Mouse (Mus musculus): ENCODE results near the gene Gm21083. TPM values are rescaled to one million over a fixed set of nuclear protein-coding genes. Genes with fewer than 3 reads are reported as not detected.
"Not testable (repeated sequence)": the region's sequence is repeated elsewhere in the genome, so short reads cannot be mapped to it uniquely, and the experiment has no call there.

The Gm21083 gene
- polyA plus RNA-seq (2014; fragmentation: Nextera tagmentation; extraction: Ambion mirVana): not detected in 2 replicates

GRCm38 (mm10) chr5:15577033-15577432 is at the start of gene Gm21083:
TSS of gene Gm21083 (plus strand) at chr5:15577333.
- not testable (repeated sequence) for H3K9me3 ChIP-seq (ENCODE audit: control insufficient read depth, low read length); H3K4me2 ChIP-seq (ENCODE audit: low read depth, severe bottlenecking); DNase-seq (ENCODE audit: low spot score); H3K27me3 ChIP-seq (ENCODE audit: control insufficient read depth, insufficient read depth, low read length); H3K4me1 ChIP-seq (ENCODE audit: control insufficient read depth, insufficient read depth, low read length); H3K27ac ChIP-seq (replicated peaks; ENCODE audit: low read depth, low read length); H3K9ac ChIP-seq (ENCODE audit: low read length); ATAC-seq (ENCODE audit: insufficient number of reproducible peaks, low FRiP score, low TSS enrichment, low read depth); H3K36me3 ChIP-seq (ENCODE audit: control insufficient read depth, insufficient read depth, low read length); H3K4me3 ChIP-seq (ENCODE audit: low read depth, low read length)
- WGBS: no CpG with 5 or more reads among the region's 1 CpGs

- H3K4me1 ChIP-seq (ENCODE audit: control insufficient read depth, insufficient read depth, low read length); H3K9ac ChIP-seq (ENCODE audit: low read length); H3K27ac ChIP-seq (replicated peaks; ENCODE audit: low read depth, low read length); H3K36me3 ChIP-seq (ENCODE audit: control insufficient read depth, insufficient read depth, low read length); H3K27me3 ChIP-seq (ENCODE audit: control insufficient read depth, insufficient read depth, low read length); H3K4me2 ChIP-seq (ENCODE audit: low read depth, severe bottlenecking); H3K4me3 ChIP-seq (ENCODE audit: low read depth, low read length); H3K9me3 ChIP-seq (ENCODE audit: control insufficient read depth, low read length); ATAC-seq (ENCODE audit: insufficient number of reproducible peaks, low FRiP score, low TSS enrichment, low read depth); DNase-seq (ENCODE audit: low spot score): not testable (repeated sequence)
- no CpG with 5 or more reads among the region's 1 CpGs for WGBS
Observed at GRCm38 (mm10) chr5:15529122-15529521, 48.0 kb upstream of the Gm21083 start, which contains the start of gene Gm21190. TSS of gene Gm21190 (minus strand) at chr5:15529222.

GRCm38 (mm10) chr5:15548642-15549041 is 28.5 kb upstream of the Gm21083 start:
- H3K4me2 ChIP-seq (ENCODE audit: low read depth, severe bottlenecking); ATAC-seq (ENCODE audit: insufficient number of reproducible peaks, low FRiP score, low TSS enrichment, low read depth); H3K27ac ChIP-seq (replicated peaks; ENCODE audit: low read depth, low read length); H3K4me1 ChIP-seq (ENCODE audit: control insufficient read depth, insufficient read depth, low read length); H3K4me3 ChIP-seq (ENCODE audit: low read depth, low read length); H3K27me3 ChIP-seq (ENCODE audit: control insufficient read depth, insufficient read depth, low read length); H3K36me3 ChIP-seq (ENCODE audit: control insufficient read depth, insufficient read depth, low read length); H3K9me3 ChIP-seq (ENCODE audit: control insufficient read depth, low read length); DNase-seq (ENCODE audit: low spot score); H3K9ac ChIP-seq (ENCODE audit: low read length): not testable (repeated sequence)
- 84% methylated on average over 6 of the region's 6 CpGs for WGBS

GRCm38 (mm10) chr5:15549134-15549533 is 28.0 kb upstream of the Gm21083 start:
- H3K4me1 ChIP-seq (ENCODE audit: control insufficient read depth, insufficient read depth, low read length); H3K9ac ChIP-seq (ENCODE audit: low read length); DNase-seq (ENCODE audit: low spot score); H3K4me3 ChIP-seq (ENCODE audit: low read depth, low read length); H3K4me2 ChIP-seq (ENCODE audit: low read depth, severe bottlenecking); H3K27ac ChIP-seq (replicated peaks; ENCODE audit: low read depth, low read length); H3K36me3 ChIP-seq (ENCODE audit: control insufficient read depth, insufficient read depth, low read length); ATAC-seq (ENCODE audit: insufficient number of reproducible peaks, low FRiP score, low TSS enrichment, low read depth); H3K9me3 ChIP-seq (ENCODE audit: control insufficient read depth, low read length); H3K27me3 ChIP-seq (ENCODE audit: control insufficient read depth, insufficient read depth, low read length): not testable (repeated sequence)
- 45% methylated on average over 1 of the region's 1 CpGs for WGBS

- H3K27me3 ChIP-seq (ENCODE audit: control insufficient read depth, insufficient read depth, low read length); H3K4me1 ChIP-seq (ENCODE audit: control insufficient read depth, insufficient read depth, low read length); H3K9me3 ChIP-seq (ENCODE audit: control insufficient read depth, low read length); H3K4me2 ChIP-seq (ENCODE audit: low read depth, severe bottlenecking); H3K27ac ChIP-seq (replicated peaks; ENCODE audit: low read depth, low read length); H3K9ac ChIP-seq (ENCODE audit: low read length); H3K4me3 ChIP-seq (ENCODE audit: low read depth, low read length); ATAC-seq (ENCODE audit: insufficient number of reproducible peaks, low FRiP score, low TSS enrichment, low read depth); H3K36me3 ChIP-seq (ENCODE audit: control insufficient read depth, insufficient read depth, low read length); DNase-seq (ENCODE audit: low spot score): not testable (repeated sequence)
- 14% methylated on average over 3 of the region's 3 CpGs for WGBS
Observed at GRCm38 (mm10) chr5:15549606-15550005, 27.5 kb upstream of the Gm21083 start.

GRCm38 (mm10) chr5:15558654-15559053 is 18.5 kb upstream of the Gm21083 start:
- H3K4me2 ChIP-seq (ENCODE audit: low read depth, severe bottlenecking); H3K4me1 ChIP-seq (ENCODE audit: control insufficient read depth, insufficient read depth, low read length); H3K27me3 ChIP-seq (ENCODE audit: control insufficient read depth, insufficient read depth, low read length); H3K27ac ChIP-seq (replicated peaks; ENCODE audit: low read depth, low read length); DNase-seq (ENCODE audit: low spot score); H3K9ac ChIP-seq (ENCODE audit: low read length); H3K36me3 ChIP-seq (ENCODE audit: control insufficient read depth, insufficient read depth, low read length); H3K4me3 ChIP-seq (ENCODE audit: low read depth, low read length); ATAC-seq (ENCODE audit: insufficient number of reproducible peaks, low FRiP score, low TSS enrichment, low read depth): not testable (repeated sequence)
- peaks cover 12% of the 10 kb centered on the region; the same call in 1 of the 2 replicates for H3K9me3 ChIP-seq (ENCODE audit: control insufficient read depth, low read length)
- 88% methylated on average over 1 of the region's 1 CpGs for WGBS

GRCm38 (mm10) chr5:15561425-15562264 is 15.5 kb upstream of the Gm21083 start:
- H3K4me2 ChIP-seq (ENCODE audit: low read depth, severe bottlenecking); H3K27me3 ChIP-seq (ENCODE audit: control insufficient read depth, insufficient read depth, low read length); H3K9me3 ChIP-seq (ENCODE audit: control insufficient read depth, low read length); H3K9ac ChIP-seq (ENCODE audit: low read length); H3K36me3 ChIP-seq (ENCODE audit: control insufficient read depth, insufficient read depth, low read length); H3K4me3 ChIP-seq (ENCODE audit: low read depth, low read length); DNase-seq (ENCODE audit: low spot score); H3K4me1 ChIP-seq (ENCODE audit: control insufficient read depth, insufficient read depth, low read length); H3K27ac ChIP-seq (replicated peaks; ENCODE audit: low read depth, low read length): not testable (repeated sequence)
- peak; percentile 55 for ATAC-seq (ENCODE audit: insufficient number of reproducible peaks, low FRiP score, low TSS enrichment, low read depth)
- WGBS: 82% methylated on average over 3 of the region's 3 CpGs

- ATAC-seq (ENCODE audit: insufficient number of reproducible peaks, low FRiP score, low TSS enrichment, low read depth); H3K4me2 ChIP-seq (ENCODE audit: low read depth, severe bottlenecking); H3K36me3 ChIP-seq (ENCODE audit: control insufficient read depth, insufficient read depth, low read length); H3K4me1 ChIP-seq (ENCODE audit: control insufficient read depth, insufficient read depth, low read length); H3K9me3 ChIP-seq (ENCODE audit: control insufficient read depth, low read length); H3K27me3 ChIP-seq (ENCODE audit: control insufficient read depth, insufficient read depth, low read length); DNase-seq (ENCODE audit: low spot score); H3K27ac ChIP-seq (replicated peaks; ENCODE audit: low read depth, low read length); H3K9ac ChIP-seq (ENCODE audit: low read length); H3K4me3 ChIP-seq (ENCODE audit: low read depth, low read length): not testable (repeated sequence)
Observed at GRCm38 (mm10) chr5:15573735-15574134, 3.4 kb upstream of the Gm21083 start.

Measured in limb, embryonic 11.5 days (tissue).